Mouse (Mus musculus) neural tube, embryonic 15.5 days (tissue): Measurements from ENCODE around the gene Fam189a2. TPM values are rescaled to one million over a fixed set of nuclear protein-coding genes. Genes with fewer than 3 reads are reported as not detected.

Source experiments
- ATAC-seq: fragments of 200-750 bp; cut with Nextera tagmentation; 2 replicates; pipeline ENCODE4 v1.8.0; 2017; ENCODE audit warnings: mild to moderate bottlenecking, moderate TSS enrichment, moderate library complexity; ENCODE audit not compliant: low FRiP score
- H3K27ac ChIP-seq: fragments of 300-500 bp; sonication (generic); replicated peaks from 2 replicates; pipeline ENCODE4 v1.5.1; 2015; ENCODE audit warnings: mild to moderate bottlenecking, inconsistent platforms
- H3K27me3 ChIP-seq: fragments of 300-500 bp; sonication (generic); replicated peaks from 2 replicates; pipeline ENCODE4 v1.6.1; 2015; ENCODE audit warnings: inconsistent platforms
- H3K36me3 ChIP-seq: fragments of 300-500 bp; sonication (generic); 2 replicates; pipeline ENCODE4 v1.6.1; 2015; ENCODE audit warnings: inconsistent platforms
- H3K4me1 ChIP-seq: fragments of 300-500 bp; sonication (generic); 2 replicates; pipeline ENCODE4 v1.6.1; 2015; ENCODE audit warnings: inconsistent platforms
- H3K4me2 ChIP-seq: fragments of 300-500 bp; sonication (generic); 2 replicates; pipeline ENCODE4 v1.6.1; 2015; ENCODE audit warnings: inconsistent platforms, mild to moderate bottlenecking, moderate library complexity
- H3K4me3 ChIP-seq: fragments of 300-500 bp; sonication (generic); replicated peaks from 2 replicates; pipeline ENCODE4 v1.5.1; 2015; ENCODE audit warnings: mild to moderate bottlenecking, inconsistent platforms
- H3K9ac ChIP-seq: fragments of 300-500 bp; sonication (generic); replicated peaks from 2 replicates; pipeline ENCODE4 v1.6.1; 2015; ENCODE audit warnings: mild to moderate bottlenecking, inconsistent platforms
- H3K9me3 ChIP-seq: fragments of 300-500 bp; sonication (generic); replicated peaks from 2 replicates; pipeline ENCODE4 v1.6.1; 2016; ENCODE audit warnings: inconsistent platforms
- WGBS: fragments of 180-500 bp; shearing (Covaris S2); methylation state at CpG from one replicate; pipeline ENCODE4 v1.1.7; 2015; ENCODE audit warnings: mixed read lengths; 5-methylcytosine and 5-hydroxymethylcytosine counted together
- polyA plus RNA-seq: library from polyadenylated mRNA; unstranded; fragments of >200 nt; fragmentation: Nextera tagmentation; extraction: Ambion mirVana; gene quantifications from 2 replicates; pipeline ENCODE4 v1.2.1, GENCODE M21; 2015

Gene Fam189a2
- polyA plus RNA-seq, 1 experiment from 2014 or later, result 1.9 TPM

GRCm38 (mm10) chr19:24050514-24050913 lies 19.7 kb upstream of the Fam189a2 start:
- no peak overlapping the region for H3K9ac ChIP-seq
- no peak for ATAC-seq
- 0 out of 2 replicates have a peak, but pooled peaks cover 4% of the 10 kb centered on the region for H3K4me1 ChIP-seq
- no peak overlapping the region for H3K27ac ChIP-seq
- WGBS, result 82% methylated on average over 2 of the region's 2 CpGs
- no peaks in the 10 kb centered on the region for H3K36me3 ChIP-seq
- H3K9me3 ChIP-seq, result no peaks in the 10 kb centered on the region
- H3K4me3 ChIP-seq, result no peak overlapping the region
- no peaks in the 10 kb centered on the region for H3K27me3 ChIP-seq
- no peak overlapping the region for H3K4me2 ChIP-seq

GRCm38 (mm10) chr19:24049329-24049728 lies 18.5 kb upstream of the Fam189a2 start:
- no peaks in the 10 kb centered on the region for H3K9me3 ChIP-seq
- 89% methylated on average over 3 of the region's 3 CpGs for WGBS
- H3K4me1 ChIP-seq, result 0 out of 2 replicates have a peak, but pooled peaks cover 2% of the 10 kb centered on the region
- no peak overlapping the region for H3K4me3 ChIP-seq
- no peak overlapping the region for H3K9ac ChIP-seq
- H3K4me2 ChIP-seq, result no peak overlapping the region
- no peaks in the 10 kb centered on the region for H3K36me3 ChIP-seq
- H3K27me3 ChIP-seq, result no peaks in the 10 kb centered on the region
- no peak overlapping the region for H3K27ac ChIP-seq
- ATAC-seq, result no peak

- no peak for ATAC-seq
- H3K9me3 ChIP-seq, result no peaks in the 10 kb centered on the region
- WGBS, result 91% methylated on average over 10 of the region's 10 CpGs
Measured at GRCm38 (mm10) chr19:24046395-24046993, 15.7 kb upstream of the Fam189a2 start.

GRCm38 (mm10) chr19:24042387-24042786 lies 11.6 kb upstream of the Fam189a2 start:
- no peaks in the 10 kb centered on the region for H3K27me3 ChIP-seq
- H3K9me3 ChIP-seq, result no peaks in the 10 kb centered on the region
- H3K36me3 ChIP-seq, result no peaks in the 10 kb centered on the region
- no peak overlapping the region for H3K9ac ChIP-seq
- WGBS, result 98% methylated on average over 2 of the region's 2 CpGs
- no peak overlapping the region for H3K4me2 ChIP-seq
- H3K27ac ChIP-seq, result no peak overlapping the region
- H3K4me3 ChIP-seq, result no peak overlapping the region
- no peaks in the 10 kb centered on the region for H3K4me1 ChIP-seq
- no peak for ATAC-seq

More at GRCm38 (mm10) chr19:24046395-24046993, 15.7 kb upstream of the Fam189a2 start:
- no peak overlapping the region for H3K4me2 ChIP-seq
- H3K36me3 ChIP-seq, result no peaks in the 10 kb centered on the region
- no peaks in the 10 kb centered on the region for H3K4me1 ChIP-seq
- no peak overlapping the region for H3K27ac ChIP-seq
- no peak overlapping the region for H3K4me3 ChIP-seq
- H3K9ac ChIP-seq, result no peak overlapping the region
- no peaks in the 10 kb centered on the region for H3K27me3 ChIP-seq

GRCm38 (mm10) chr19:24039061-24039853 lies 8.4 kb upstream of the Fam189a2 start:
- Histone ChIP-seq H3K4me3 (no peak overlapping the region), H3K36me3 (no peaks in the 10 kb centered on the region), H3K27ac (no peak overlapping the region), H3K4me2 (no peak overlapping the region), H3K9me3 (no peaks in the 10 kb centered on the region), H3K4me1 (no peaks in the 10 kb centered on the region), H3K9ac (no peak overlapping the region), H3K27me3 (no peaks in the 10 kb centered on the region)
- 73% methylated on average over 14 of the region's 14 CpGs for WGBS
- no peak for ATAC-seq

GRCm38 (mm10) chr19:24034367-24034766 lies 3.5 kb upstream of the Fam189a2 start:
- H3K9ac ChIP-seq, result no peak overlapping the region
- no peak overlapping the region for H3K27ac ChIP-seq
- no peak for ATAC-seq
- H3K4me2 ChIP-seq, result no peak overlapping the region
- H3K4me3 ChIP-seq, result no peak overlapping the region
- no peaks in the 10 kb centered on the region for H3K36me3 ChIP-seq
- no peaks in the 10 kb centered on the region for H3K9me3 ChIP-seq
- H3K27me3 ChIP-seq, result peaks cover 9% of the 10 kb centered on the region
- WGBS, result 76% methylated on average over 3 of the region's 3 CpGs
- H3K4me1 ChIP-seq, result peaks cover 15% of the 10 kb centered on the region

GRCm38 (mm10) chr19:24032654-24033236 lies 1.9 kb upstream of the Fam189a2 start:
- H3K4me2 ChIP-seq, result no peak overlapping the region
- peaks cover 15% of the 10 kb centered on the region for H3K27me3 ChIP-seq
- no peaks in the 10 kb centered on the region for H3K36me3 ChIP-seq
- ATAC-seq, result no peak
- H3K27ac ChIP-seq, result no peak overlapping the region
- no peak overlapping the region for H3K9ac ChIP-seq
- no peaks in the 10 kb centered on the region for H3K9me3 ChIP-seq
- no peak overlapping the region for H3K4me3 ChIP-seq
- peaks cover 15% of the 10 kb centered on the region for H3K4me1 ChIP-seq
- 46% methylated on average over 5 of the region's 5 CpGs for WGBS

- peaks cover 15% of the 10 kb centered on the region for H3K4me1 ChIP-seq
- 0% methylated on average over 16 of the region's 49 CpGs for WGBS
- peak overlapping the region; percentile 61 for H3K27ac ChIP-seq
- H3K4me3 ChIP-seq, result peak overlapping the region; percentile 62
- H3K9ac ChIP-seq, result peak overlapping the region; percentile 78
- H3K27me3 ChIP-seq, result peaks cover 15% of the 10 kb centered on the region
- ATAC-seq, result peak; percentile 89
- H3K4me2 ChIP-seq, result peak overlapping the region; percentile 91
- no peaks in the 10 kb centered on the region for H3K36me3 ChIP-seq
- no peaks in the 10 kb centered on the region for H3K9me3 ChIP-seq
Measured at GRCm38 (mm10) chr19:24030511-24030870, 328 bp downstream of the Fam189a2 start.

GRCm38 (mm10) chr19:24029616-24030510 lies 956 bp downstream of the Fam189a2 start:
- Histone ChIP-seq H3K36me3 (no peaks in the 10 kb centered on the region), H3K9me3 (no peaks in the 10 kb centered on the region), H3K4me2 (peak overlapping the region; percentile 91), H3K4me1 (peaks cover 15% of the 10 kb centered on the region), H3K27ac (peak overlapping the region; percentile 61), H3K27me3 (peaks cover 15% of the 10 kb centered on the region), H3K9ac (peak overlapping the region; percentile 78), H3K4me3 (peak overlapping the region; percentile 62)
- peak; percentile 25; the same call in 1 of the 2 replicates for ATAC-seq
- WGBS, result 14% methylated on average over 20 of the region's 20 CpGs

- peaks cover 10% of the 10 kb centered on the region for H3K4me1 ChIP-seq
- H3K36me3 ChIP-seq, result no peaks in the 10 kb centered on the region
- H3K4me2 ChIP-seq, result no peak overlapping the region
- H3K27me3 ChIP-seq, result peaks cover 10% of the 10 kb centered on the region
- no peaks in the 10 kb centered on the region for H3K9me3 ChIP-seq
- ATAC-seq, result no peak
- WGBS, result 66% methylated on average over 5 of the region's 5 CpGs
- no peak overlapping the region for H3K27ac ChIP-seq
- H3K4me3 ChIP-seq, result no peak overlapping the region
- H3K9ac ChIP-seq, result no peak overlapping the region
Measured at GRCm38 (mm10) chr19:24025876-24026275, 4.9 kb downstream of the Fam189a2 start.

- Histone ChIP-seq H3K9me3 (no peaks in the 10 kb centered on the region), H3K4me1 (peaks cover 3% of the 10 kb centered on the region), H3K27me3 (peaks cover 9% of the 10 kb centered on the region), H3K4me2 (no peak overlapping the region), H3K4me3 (no peak overlapping the region), H3K27ac (no peak overlapping the region), H3K9ac (no peak overlapping the region), H3K36me3 (no peaks in the 10 kb centered on the region)
- no peak for ATAC-seq
- 41% methylated on average over 1 of the region's 1 CpGs for WGBS
Measured at GRCm38 (mm10) chr19:24024667-24025066, 6.2 kb downstream of the Fam189a2 start.
